Mouse (Mus musculus) lung, adult 2 months (tissue): ENCODE results near the gene Gtf2h3.

Experiments
- CTCF ChIP-seq: fragments of 200-500 bp; IDR thresholded peaks from 2 replicates; pipeline ENCODE4 v1.5.1; 2011; ENCODE audit warnings: mild to moderate bottlenecking, low read length, control low read depth; ENCODE audit not compliant: insufficient read depth
- POLR2A ChIP-seq: fragments of 200-500 bp; IDR thresholded peaks from 2 replicates; pipeline ENCODE4 v1.6.1; 2011; ENCODE audit warnings: low read depth, mild to moderate bottlenecking, control low read depth, low read length, borderline replicate concordance; ENCODE audit errors: extremely low read depth

- TF ChIP-seq POLR2A: peak; percentile 31; the same call in 1 of the 2 replicates
- no peak for TF ChIP-seq CTCF
Measured at GRCm38 (mm10) chr5:124529191-124529651, 49.7 kb upstream of the Gtf2h3 start.
